In genomic region chr2:128859861-128860260, GRCm38 (mm10) we compare ENCODE assay signal across 19 mouse cellular contexts. TPM values are rescaled to one million over a fixed set of nuclear protein-coding genes. Genes with fewer than 3 reads are reported as not detected.
DNase-seq lines count a peak whose midpoint lies in the region; TF ChIP-seq lines count a peak whose summit lies in the region.
"Had no signal": no experiment of that assay in that cellular context is flagged by ENCODE, and none has a peak within 500 bp of the region (broad histone marks: within the 10 kb centered on the region; RNA-seq: fewer than 3 reads in every experiment).

No protein-coding gene starts in this region.

- DNase-seq in cerebellum, postnatal 10 days: peak; percentile 20 to 27
- DNase-seq in cerebellum, adult 18-20 months: no peak
- DNase-seq in left cerebral cortex, postnatal 4 days: peak; percentile 25
- no peak for DNase-seq in left cerebral cortex, adult 9 months (ENCODE audit: low spot score in 2 of 2)
- DNase-seq in lung, adult 2 months: peak; percentile 9
- DNase-seq in lung, postnatal 4 days: peak; percentile 43 to 63
- no peak for DNase-seq in urinary bladder, postnatal 4 days (ENCODE audit: low spot score in 2 of 2)
- DNase-seq in spleen, postnatal 36 days (ENCODE audit: low spot score in 2 of 2): no peak
- DNase-seq: cerebellum, adult 8-10 months; gastrocnemius, postnatal 36 days; heart, postnatal 10 days; kidney, adult 9 months; kidney, postnatal 25 days; thymus, adult 18-20 months had no signal

- intact Hi-C loops in left cerebral cortex, postnatal 4 days (cut with DNase I): loop anchor here (10.0 kb wide), 1 partner anchor 395 kb away; no protein-coding TSS in a partner anchor

- no peak for TF ChIP-seq POLR2A in lung, adult 2 months (IDR thresholded peaks at IDR 0.05; ENCODE audit: borderline replicate concordance, extremely low read depth, low read depth, low read length)

- no peaks in the 10 kb centered on the region; the same call in 1 of the 2 replicates for H3K4me1 ChIP-seq in lung, adult 2 months (ENCODE audit: control insufficient read depth, insufficient read depth, low read length)
- H3K4me1 ChIP-seq: embryonic facial prominence, embryonic 12.5 days had no signal

- 25% methylated on average over 3 of the region's 3 CpGs for WGBS in lung, adult 2 months

- TF ChIP-seq CTCF in lung, adult 2 months (IDR thresholded peaks at IDR 0.05; ENCODE audit: insufficient read depth, low read length): no peak

- H3K4me3 ChIP-seq in lung, adult 2 months (replicated peaks; ENCODE audit: extremely low read depth, low read depth, low read length): no peak overlapping the region
- H3K4me3 ChIP-seq: embryonic facial prominence, embryonic 12.5 days; limb, embryonic 10.5 days; lung, embryonic 15.5 days had no signal

RNA-seq across cellular contexts. Expression of gene Fbln7, which starts 2.9 kb away (rescaled TPM):
- 1 to 10 TPM; 3.3 to 4.4 TPM for total RNA-seq in left cerebral cortex, postnatal 4 days (2021)
- polyA plus RNA-seq in lung, adult 2 months (2012; rRNA removed): 0.38 and 1.1 TPM in 2 replicates
- total RNA-seq: common myeloid progenitor, adult 5-6 weeks had no signal
- polyA plus RNA-seq: CD4-positive, CD25-positive, alpha-beta regulatory T cell, adult 4 months had no signal

RNA-seq across cellular contexts. Expression of gene Tmem87b, which starts 41.9 kb away (rescaled TPM):
- total RNA-seq in left cerebral cortex, postnatal 4 days (2021): 10 to 100 TPM; 32.0 to 33.4 TPM
- 11.1 and 18.5 TPM in 2 replicates for polyA plus RNA-seq in lung, adult 2 months (2012; rRNA removed)

Comparison
In these comparisons a context has a peak if more than half of its experiments do, and no peak if none do; other contexts are left out.
1. DNase-seq: peak in cerebellum, postnatal 10 days (2 of 2), left cerebral cortex, postnatal 4 days (single experiment), lung, adult 2 months (single experiment) and lung, postnatal 4 days (2 of 2); none in cerebellum, adult 18-20 months (0 of 2), left cerebral cortex, adult 9 months (0 of 2), urinary bladder, postnatal 4 days (0 of 2) and spleen, postnatal 36 days (0 of 2).